Mouse (Mus musculus) neural tube, embryonic 15.5 days (tissue): ENCODE measurements around the gene Dnttip2. TPM values are rescaled to one million over a fixed set of nuclear protein-coding genes. Genes with fewer than 3 reads are reported as not detected.
"Not testable (repeated sequence)": the region's sequence is repeated elsewhere in the genome, so short reads cannot be mapped to it uniquely, and the experiment has no call there.

Experiments
- ATAC-seq: fragments of 200-750 bp; cut with Nextera tagmentation; 2 replicates; pipeline ENCODE4 v1.8.0; 2017; ENCODE audit warnings: mild to moderate bottlenecking, moderate TSS enrichment, moderate library complexity; ENCODE audit not compliant: low FRiP score
- H3K27ac ChIP-seq: fragments of 300-500 bp; sonication (generic); replicated peaks from 2 replicates; pipeline ENCODE4 v1.5.1; 2015; ENCODE audit warnings: mild to moderate bottlenecking, inconsistent platforms
- H3K27me3 ChIP-seq: fragments of 300-500 bp; sonication (generic); replicated peaks from 2 replicates; pipeline ENCODE4 v1.6.1; 2015; ENCODE audit warnings: inconsistent platforms
- H3K36me3 ChIP-seq: fragments of 300-500 bp; sonication (generic); 2 replicates; pipeline ENCODE4 v1.6.1; 2015; ENCODE audit warnings: inconsistent platforms
- H3K4me1 ChIP-seq: fragments of 300-500 bp; sonication (generic); 2 replicates; pipeline ENCODE4 v1.6.1; 2015; ENCODE audit warnings: inconsistent platforms
- H3K4me2 ChIP-seq: fragments of 300-500 bp; sonication (generic); 2 replicates; pipeline ENCODE4 v1.6.1; 2015; ENCODE audit warnings: inconsistent platforms, mild to moderate bottlenecking, moderate library complexity
- H3K4me3 ChIP-seq: fragments of 300-500 bp; sonication (generic); replicated peaks from 2 replicates; pipeline ENCODE4 v1.5.1; 2015; ENCODE audit warnings: mild to moderate bottlenecking, inconsistent platforms
- H3K9ac ChIP-seq: fragments of 300-500 bp; sonication (generic); replicated peaks from 2 replicates; pipeline ENCODE4 v1.6.1; 2015; ENCODE audit warnings: mild to moderate bottlenecking, inconsistent platforms
- H3K9me3 ChIP-seq: fragments of 300-500 bp; sonication (generic); replicated peaks from 2 replicates; pipeline ENCODE4 v1.6.1; 2016; ENCODE audit warnings: inconsistent platforms
- WGBS: fragments of 180-500 bp; shearing (Covaris S2); methylation state at CpG from one replicate; pipeline ENCODE4 v1.1.7; 2015; ENCODE audit warnings: mixed read lengths; 5-methylcytosine and 5-hydroxymethylcytosine counted together
- polyA plus RNA-seq: library from polyadenylated mRNA; unstranded; fragments of >200 nt; fragmentation: Nextera tagmentation; extraction: Ambion mirVana; gene quantifications from 2 replicates; pipeline ENCODE4 v1.2.1, GENCODE M21; 2015

Gene Dnttip2
- polyA plus RNA-seq: 42.3 and 47.5 TPM in 2 replicates

- H3K9me3 ChIP-seq: no peaks in the 10 kb centered on the region
Observed at GRCm38 (mm10) chr3:122274241-122275024, at the start of gene Dnttip2. Dnttip2 (plus strand) TSS chr3:122274388.

GRCm38 (mm10) chr3:122226972-122227371, 47.2 kb upstream of the Dnttip2 start:
- H3K4me1 ChIP-seq, H3K9me3 ChIP-seq, H3K4me3 ChIP-seq, H3K27me3 ChIP-seq, H3K4me2 ChIP-seq, ATAC-seq, H3K9ac ChIP-seq, H3K36me3 ChIP-seq, H3K27ac ChIP-seq: not testable (repeated sequence)
- WGBS: 77% methylated on average over 6 of the region's 6 CpGs

More at GRCm38 (mm10) chr3:122274241-122275024, at the start of gene Dnttip2:
- H3K9ac ChIP-seq: peak within 1 kb of the TSS; percentile 87
- peak within 1 kb of the TSS; percentile 74 for H3K4me2 ChIP-seq
- H3K4me1 ChIP-seq: peaks cover 39% of the 10 kb centered on the region
- peak; percentile 95 for ATAC-seq
- H3K27me3 ChIP-seq: no peaks in the 10 kb centered on the region
- H3K27ac ChIP-seq: peak within 1 kb of the TSS; percentile 80
- WGBS: under 1% methylated on average over 56 of the region's 57 CpGs
- H3K4me3 ChIP-seq: peak within 1 kb of the TSS; percentile 91
- H3K36me3 ChIP-seq: peaks cover 42% of the 10 kb centered on the region

GRCm38 (mm10) chr3:122235772-122236171, 38.4 kb upstream of the Dnttip2 start:
- H3K36me3 ChIP-seq: no peaks in the 10 kb centered on the region
- H3K4me2 ChIP-seq: no peak overlapping the region
- H3K27me3 ChIP-seq: no peaks in the 10 kb centered on the region
- WGBS: 46% methylated on average over 1 of the region's 1 CpGs
- H3K9ac ChIP-seq: no peak overlapping the region
- no peaks in the 10 kb centered on the region for H3K9me3 ChIP-seq
- no peaks in the 10 kb centered on the region for H3K4me1 ChIP-seq
- ATAC-seq: no peak
- no peak overlapping the region for H3K4me3 ChIP-seq
- H3K27ac ChIP-seq: no peak overlapping the region

GRCm38 (mm10) chr3:122242876-122243275, 31.3 kb upstream of the Dnttip2 start:
- no peak for ATAC-seq
- no peak overlapping the region for H3K9ac ChIP-seq
- H3K4me1 ChIP-seq: peaks cover 21% of the 10 kb centered on the region
- no peaks in the 10 kb centered on the region for H3K9me3 ChIP-seq
- H3K4me3 ChIP-seq: no peak overlapping the region
- no peaks in the 10 kb centered on the region for H3K36me3 ChIP-seq
- H3K4me2 ChIP-seq: no peak overlapping the region
- no peak overlapping the region for H3K27ac ChIP-seq
- 59% methylated on average over 6 of the region's 6 CpGs for WGBS
- no peaks in the 10 kb centered on the region for H3K27me3 ChIP-seq

GRCm38 (mm10) chr3:122243416-122244167, 30.6 kb upstream of the Dnttip2 start:
- Histone ChIP-seq H3K36me3 (no peaks in the 10 kb centered on the region), H3K4me3 (no peak overlapping the region), H3K27me3 (no peaks in the 10 kb centered on the region), H3K4me2 (no peak overlapping the region), H3K9me3 (no peaks in the 10 kb centered on the region), H3K4me1 (peaks cover 22% of the 10 kb centered on the region), H3K9ac (no peak overlapping the region), H3K27ac (no peak overlapping the region)
- 56% methylated on average over 14 of the region's 14 CpGs for WGBS
- ATAC-seq: no peak

GRCm38 (mm10) chr3:122244759-122245158, 29.4 kb upstream of the Dnttip2 start:
- H3K27ac ChIP-seq: peak overlapping the region; percentile 96; the same call in 1 of the 2 replicates
- WGBS: 46% methylated on average over 6 of the region's 6 CpGs
- H3K27me3 ChIP-seq: no peaks in the 10 kb centered on the region
- 0 out of 2 replicates have a peak overlapping the region, but pooled peaks have one; percentile 9 for H3K9ac ChIP-seq
- H3K9me3 ChIP-seq: no peaks in the 10 kb centered on the region
- H3K4me2 ChIP-seq: peak overlapping the region; percentile 73
- H3K4me3 ChIP-seq: peak overlapping the region; percentile 97
- ATAC-seq: peak; percentile 0; the same call in 1 of the 2 replicates
- peaks cover 22% of the 10 kb centered on the region for H3K4me1 ChIP-seq
- no peaks in the 10 kb centered on the region for H3K36me3 ChIP-seq

GRCm38 (mm10) chr3:122245215-122245877, 28.8 kb upstream of the Dnttip2 start, which contains the start of gene Gclm:
Gclm (plus strand) TSS chr3:122245557.
- H3K9ac ChIP-seq: peak within 1 kb of the TSS; percentile 85
- ATAC-seq: peak; percentile 98
- under 1% methylated on average over 56 of the region's 90 CpGs for WGBS
- peak within 1 kb of the TSS; percentile 73 for H3K4me2 ChIP-seq
- no peaks in the 10 kb centered on the region for H3K9me3 ChIP-seq
- peaks cover 22% of the 10 kb centered on the region for H3K4me1 ChIP-seq
- H3K36me3 ChIP-seq: no peaks in the 10 kb centered on the region
- peak within 1 kb of the TSS; percentile 96 for H3K27ac ChIP-seq
- H3K27me3 ChIP-seq: no peaks in the 10 kb centered on the region
- H3K4me3 ChIP-seq: peak within 1 kb of the TSS; percentile 97

- Histone ChIP-seq H3K9me3 (no peaks in the 10 kb centered on the region), H3K4me2 (peak overlapping the region; percentile 73), H3K27ac (peak overlapping the region; percentile 96), H3K27me3 (no peaks in the 10 kb centered on the region), H3K9ac (peak overlapping the region; percentile 85), H3K4me1 (peaks cover 22% of the 10 kb centered on the region), H3K36me3 (no peaks in the 10 kb centered on the region), H3K4me3 (peak overlapping the region; percentile 97)
- WGBS: under 1% methylated on average over 49 of the region's 50 CpGs
- peak; percentile 67 for ATAC-seq
Observed at GRCm38 (mm10) chr3:122245878-122246332, 28.3 kb upstream of the Dnttip2 start.

- Histone ChIP-seq H3K4me1 (peaks cover 22% of the 10 kb centered on the region), H3K9ac (peak overlapping the region; percentile 85), H3K36me3 (no peaks in the 10 kb centered on the region), H3K4me2 (peak overlapping the region; percentile 73), H3K27me3 (no peaks in the 10 kb centered on the region), H3K4me3 (peak overlapping the region; percentile 97), H3K27ac (peak overlapping the region; percentile 96; the same call in 1 of the 2 replicates), H3K9me3 (no peaks in the 10 kb centered on the region)
- WGBS: 24% methylated on average over 6 of the region's 6 CpGs
- no peak for ATAC-seq
Observed at GRCm38 (mm10) chr3:122246406-122246805, 27.8 kb upstream of the Dnttip2 start.

- WGBS: 68% methylated on average over 12 of the region's 12 CpGs
- H3K9ac ChIP-seq: peak overlapping the region; percentile 36; the same call in 1 of the 2 replicates
- H3K4me2 ChIP-seq: peak overlapping the region; percentile 73
Observed at GRCm38 (mm10) chr3:122246986-122247767, 27.0 kb upstream of the Dnttip2 start.

More at GRCm38 (mm10) chr3:122246986-122247767, 27.0 kb upstream of the Dnttip2 start:
- no peak for ATAC-seq
- Histone ChIP-seq H3K27me3 (no peaks in the 10 kb centered on the region), H3K9me3 (no peaks in the 10 kb centered on the region), H3K4me3 (peak overlapping the region; percentile 97), H3K27ac (no peak overlapping the region), H3K36me3 (no peaks in the 10 kb centered on the region), H3K4me1 (peaks cover 22% of the 10 kb centered on the region)
